15 mouse cellular contexts compared by ENCODE assay signal in genomic region chr4:117259909-117260308, GRCm38 (mm10). TPM values are rescaled to one million over a fixed set of nuclear protein-coding genes. Genes with fewer than 3 reads are reported as not detected.
DNase-seq lines count a peak whose midpoint lies in the region; ATAC-seq and TF ChIP-seq lines count a peak whose summit lies in the region.
"Not testable (repeated sequence)": the region's sequence is repeated elsewhere in the genome, so short reads cannot be mapped to it uniquely, and the experiment has no call there.
"Had no signal": no experiment of that assay in that cellular context is flagged by ENCODE, and none has a peak within 500 bp of the region (broad histone marks: within the 10 kb centered on the region; RNA-seq: fewer than 3 reads in every experiment).

No protein-coding gene starts in this region.

- DNase-seq in B cell, adult 2 months: peak; percentile 15 to 22
- DNase-seq in ES-CJ7 (ENCODE audit: low read depth, low spot score): peak; percentile 54
- peak; percentile 76 for DNase-seq in ZHBTc4 (ENCODE audit: low read depth, low spot score)
- DNase-seq in forebrain, postnatal 0 days; layer of hippocampus, adult 2 months (ENCODE audit: low spot score in 2 of 2); lung, embryonic 14.5 days: not testable (repeated sequence)
- peak; percentile 44 for DNase-seq in thymus, postnatal 4 days

- H3K4me2 ChIP-seq in forebrain, postnatal 0 days (ENCODE audit: low read depth); intestine, postnatal 0 days (replicated peaks; ENCODE audit: low read depth); lung, embryonic 14.5 days: not testable (repeated sequence)

- not testable (repeated sequence) for H3K4me3 ChIP-seq in forebrain, postnatal 0 days (ENCODE audit: low read depth, low read length); intestine, postnatal 0 days (ENCODE audit: low read depth, low read length); layer of hippocampus, adult 2 months; lung, embryonic 14.5 days (ENCODE audit: low read depth, low read length)

- H3K27me3 ChIP-seq in forebrain, postnatal 0 days (ENCODE audit: insufficient read depth, low read length); intestine, postnatal 0 days (replicated peaks; ENCODE audit: control insufficient read depth, insufficient read depth, low read length); lung, embryonic 14.5 days (ENCODE audit: insufficient read depth, low read length): not testable (repeated sequence)

- not testable (repeated sequence) for H3K9ac ChIP-seq in forebrain, postnatal 0 days; intestine, postnatal 0 days (ENCODE audit: low read depth, low read length); lung, embryonic 14.5 days

- TF ChIP-seq CTCF in forebrain, postnatal 0 days (IDR thresholded peaks at IDR 0.05; ENCODE audit: low read depth): peak; percentile 24; the same call in 1 of the 2 replicates
- TF ChIP-seq CTCF in intestine, postnatal 0 days (IDR thresholded peaks at IDR 0.05; ENCODE audit: low read depth): peak; percentile 32; the same call in 1 of the 2 replicates
- TF ChIP-seq CTCF in layer of hippocampus, adult 2 months (conservative IDR thresholded peaks at IDR 0.05): peak; percentile 34
- TF ChIP-seq CTCF in lung, embryonic 14.5 days (IDR thresholded peaks at IDR 0.05; ENCODE audit: low read depth): peak; percentile 26; the same call in 1 of the 2 replicates

- WGBS in forebrain, postnatal 0 days: 77% methylated on average over 6 of the region's 6 CpGs
- WGBS in intestine, postnatal 0 days: 74% methylated on average over 6 of the region's 6 CpGs
- WGBS in lung, embryonic 14.5 days: 67% methylated on average over 6 of the region's 6 CpGs

- not testable (repeated sequence) for H3K9me3 ChIP-seq in forebrain, postnatal 0 days (ENCODE audit: low read length); intestine, postnatal 0 days (ENCODE audit: control insufficient read depth); lung, embryonic 14.5 days (ENCODE audit: low read depth, low read length)

- not testable (repeated sequence) for H3K4me1 ChIP-seq in forebrain, postnatal 0 days (ENCODE audit: insufficient read depth); intestine, postnatal 0 days (replicated peaks; ENCODE audit: control insufficient read depth, insufficient read depth, low read length); lung, embryonic 14.5 days (ENCODE audit: insufficient read depth)

- H3K27ac ChIP-seq in forebrain, postnatal 0 days (ENCODE audit: low read depth, low read length); intestine, postnatal 0 days (ENCODE audit: low read depth, low read length); layer of hippocampus, adult 2 months; lung, embryonic 14.5 days (ENCODE audit: low read depth): not testable (repeated sequence)

- H3K36me3 ChIP-seq in forebrain, postnatal 0 days (ENCODE audit: insufficient read depth); intestine, postnatal 0 days (ENCODE audit: control insufficient read depth, insufficient read depth); lung, embryonic 14.5 days (ENCODE audit: insufficient read depth): not testable (repeated sequence)

- ATAC-seq in forebrain, postnatal 0 days; intestine, postnatal 0 days; lung, embryonic 14.5 days (ENCODE audit: insufficient read depth): not testable (repeated sequence)

RNA-seq across cellular contexts. Expression of gene Armh1, which starts 8.0 kb away (rescaled TPM):
- total RNA-seq in forebrain, postnatal 0 days (2014; rRNA removed): 1.5 and 1.8 TPM in 2 replicates
- polyA plus RNA-seq in forebrain, postnatal 0 days (2015; fragmentation: Nextera tagmentation; extraction: Ambion mirVana): 2.0 and 2.5 TPM in 2 replicates
- 0.12 and 0.22 TPM in 2 replicates for polyA plus RNA-seq in intestine, postnatal 0 days (2015; fragmentation: Nextera tagmentation; extraction: Ambion mirVana)
- under 1 TPM; 0.47 to 0.59 TPM for total RNA-seq in layer of hippocampus, adult 2 months (2021)
- polyA plus RNA-seq in lung, embryonic 14.5 days (2014; fragmentation: Nextera tagmentation; extraction: Ambion mirVana): 0.18 and 0.43 TPM in 2 replicates
- total RNA-seq: CH12.LX; gastrocnemius, adult 2 months; gastrocnemius, postnatal 25 days; granulocyte monocyte progenitor cell, adult 5-6 weeks; heart, postnatal 36 days had no signal
- polyA plus RNA-seq: C2C12; hindbrain, embryonic 11.5 days had no signal

RNA-seq across cellular contexts. Expression of gene Tmem53, which starts 8.2 kb away (rescaled TPM):
- 9.8 and 11.6 TPM in 2 replicates for total RNA-seq in forebrain, postnatal 0 days (2014; rRNA removed)
- polyA plus RNA-seq in forebrain, postnatal 0 days (2015; fragmentation: Nextera tagmentation; extraction: Ambion mirVana): 10.5 and 12.4 TPM in 2 replicates
- 12.8 and 14.0 TPM in 2 replicates for polyA plus RNA-seq in intestine, postnatal 0 days (2015; fragmentation: Nextera tagmentation; extraction: Ambion mirVana)
- 1 to 10 TPM; 4.7 to 4.9 TPM for total RNA-seq in layer of hippocampus, adult 2 months (2021)
- polyA plus RNA-seq in lung, embryonic 14.5 days (2014; fragmentation: Nextera tagmentation; extraction: Ambion mirVana): 10.7 and 12.4 TPM in 2 replicates
